In the genomic region with DNA sequence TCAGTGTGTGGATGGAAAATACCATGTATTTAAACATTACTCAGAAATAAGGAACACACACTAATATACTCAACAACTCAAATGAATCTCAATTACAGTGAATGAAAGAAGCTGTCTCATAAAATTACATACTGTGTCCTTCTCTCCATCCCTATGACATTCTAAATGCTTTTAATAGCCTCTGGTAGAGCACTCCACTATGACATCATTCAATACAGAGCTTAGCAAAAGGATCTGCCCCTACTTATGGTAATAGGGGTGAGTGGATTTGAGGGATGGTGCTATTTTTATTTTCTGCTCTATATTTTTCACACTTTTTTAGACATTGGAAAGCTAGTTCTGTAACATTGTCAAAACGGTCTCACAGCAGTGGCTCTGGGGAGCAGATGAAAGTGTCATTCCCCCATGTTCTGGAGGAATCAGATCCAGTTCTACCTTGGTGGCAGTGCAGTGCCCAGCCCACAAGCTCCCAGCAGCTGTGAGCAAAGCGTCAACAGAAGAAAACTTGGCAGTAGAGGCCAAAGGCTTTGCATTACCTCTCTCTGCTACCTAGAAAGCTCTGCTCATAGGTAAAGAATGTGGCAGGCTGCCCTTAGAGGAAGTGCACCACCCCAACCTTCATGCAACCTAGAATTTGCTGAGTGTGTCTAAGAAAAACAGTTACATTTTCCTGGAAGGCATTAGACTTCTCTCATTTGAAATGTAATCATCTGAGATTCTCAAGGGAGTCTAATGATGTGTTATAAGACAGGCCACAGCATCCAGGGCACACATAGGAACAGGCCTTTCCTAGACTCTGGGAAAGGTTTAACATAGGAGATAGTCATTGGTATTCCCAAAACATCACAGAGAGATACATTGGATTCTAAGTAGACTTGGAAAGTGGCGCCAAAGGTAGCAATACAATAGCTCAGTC, we compare ENCODE assay signal across 16 mouse cellular contexts.
"Had no signal": no experiment of that assay in that cellular context is flagged by ENCODE, and none has a peak within 500 bp of the region (broad histone marks: within the 10 kb centered on the region; RNA-seq: fewer than 3 reads in every experiment).

No protein-coding gene starts in this region.

- H3K27me3 ChIP-seq: limb, embryonic 12.5 days; liver, embryonic 12.5 days; megakaryocyte, embryonic 14.5 days; midbrain, embryonic 15.5 days; neural tube, embryonic 12.5 days had no signal

- H3K36me3 ChIP-seq: limb, embryonic 12.5 days; liver, embryonic 12.5 days; midbrain, embryonic 15.5 days; neural tube, embryonic 12.5 days had no signal

- H3K27ac ChIP-seq: kidney, postnatal 0 days; limb, embryonic 12.5 days; liver, embryonic 12.5 days; macrophage; midbrain, embryonic 15.5 days; neural tube, embryonic 12.5 days had no signal

- ATAC-seq: liver, embryonic 12.5 days; midbrain, embryonic 15.5 days had no signal

- H3K4me2 ChIP-seq: limb, embryonic 12.5 days; liver, embryonic 12.5 days; midbrain, embryonic 11.5 days; midbrain, embryonic 15.5 days; neural tube, embryonic 12.5 days had no signal

- DNase-seq: kidney, adult 11 months; kidney, adult 9 months; kidney, postnatal 36 days; layer of hippocampus, adult 9-11 months; layer of hippocampus, postnatal 36 days; right cerebral cortex, postnatal 14 days; thymus, adult 18-20 months; thymus, postnatal 14 days had no signal

- H3K9me3 ChIP-seq: limb, embryonic 12.5 days; liver, embryonic 12.5 days; midbrain, embryonic 15.5 days; neural tube, embryonic 12.5 days had no signal

- H3K9ac ChIP-seq: limb, embryonic 12.5 days; liver, embryonic 12.5 days; midbrain, embryonic 15.5 days; neural tube, embryonic 12.5 days had no signal

- H3K4me3 ChIP-seq: limb, embryonic 12.5 days; liver, embryonic 12.5 days; megakaryocyte, embryonic 14.5 days; midbrain, embryonic 15.5 days; neural tube, embryonic 12.5 days had no signal

- H3K4me1 ChIP-seq: limb, embryonic 12.5 days; liver, embryonic 12.5 days; megakaryocyte, embryonic 14.5 days; midbrain, embryonic 15.5 days; neural tube, embryonic 12.5 days had no signal
